Mouse (Mus musculus): Measurements from ENCODE around the gene Cdk16.

Gene Cdk16

GRCm38 (mm10) chrX:20748829-20749228, 61.1 kb downstream of the Cdk16 start:
- no peak for ATAC-seq (ENCODE audit: insufficient number of reproducible peaks, low FRiP score, low TSS enrichment)

Data from cerebellum, adult (tissue).